Mouse (Mus musculus): Measurements from ENCODE around the gene Shc2. TPM values are rescaled to one million over a fixed set of nuclear protein-coding genes. Genes with fewer than 3 reads are reported as not detected.

Gene Shc2
- polyA plus RNA-seq, 1 experiment from 2014 or later, result 7.7 TPM

GRCm38 (mm10) chr10:79670071-79670888, 32.6 kb upstream of the Shc2 start:
- Histone ChIP-seq H3K36me3 (ENCODE audit: control insufficient read depth, insufficient read depth, low read length) (no peaks in the 10 kb centered on the region), H3K4me3 (ENCODE audit: low read depth, low read length) (peak overlapping the region; percentile 96), H3K9ac (replicated peaks; ENCODE audit: low read depth, low read length) (peak overlapping the region; percentile 81), H3K9me3 (ENCODE audit: control insufficient read depth, low read depth, low read length) (no peaks in the 10 kb centered on the region), H3K27ac (ENCODE audit: low read length) (peak overlapping the region; percentile 94; the same call in 1 of the 2 replicates), H3K4me2 (replicated peaks; ENCODE audit: low read depth, low read length) (peak overlapping the region; percentile 83), H3K27me3 (ENCODE audit: control insufficient read depth, insufficient read depth, low read length) (no peaks in the 10 kb centered on the region), H3K4me1 (ENCODE audit: control insufficient read depth, insufficient read depth, low read length) (peaks cover 7% of the 10 kb centered on the region)
- ATAC-seq (ENCODE audit: insufficient number of reproducible peaks, insufficient read depth, low FRiP score, low read depth), result no peak; the same call in 1 of the 2 replicates
- 34% methylated on average over 15 of the region's 15 CpGs for WGBS

GRCm38 (mm10) chr10:79669576-79670057, 31.9 kb upstream of the Shc2 start:
- peaks cover 7% of the 10 kb centered on the region for H3K4me1 ChIP-seq (ENCODE audit: control insufficient read depth, insufficient read depth, low read length)
- H3K4me2 ChIP-seq (replicated peaks; ENCODE audit: low read depth, low read length), result peak overlapping the region; percentile 83
- H3K9ac ChIP-seq (replicated peaks; ENCODE audit: low read depth, low read length), result peak overlapping the region; percentile 81
- peak; percentile 54; the same call in 1 of the 2 replicates for ATAC-seq (ENCODE audit: insufficient number of reproducible peaks, insufficient read depth, low FRiP score, low read depth)
- WGBS, result under 1% methylated on average over 47 of the region's 47 CpGs
- no peaks in the 10 kb centered on the region for H3K27me3 ChIP-seq (ENCODE audit: control insufficient read depth, insufficient read depth, low read length)
- H3K27ac ChIP-seq (ENCODE audit: low read length), result peak overlapping the region; percentile 94
- no peaks in the 10 kb centered on the region for H3K36me3 ChIP-seq (ENCODE audit: control insufficient read depth, insufficient read depth, low read length)
- peak overlapping the region; percentile 96 for H3K4me3 ChIP-seq (ENCODE audit: low read depth, low read length)
- no peaks in the 10 kb centered on the region for H3K9me3 ChIP-seq (ENCODE audit: control insufficient read depth, low read depth, low read length)

DNA sequence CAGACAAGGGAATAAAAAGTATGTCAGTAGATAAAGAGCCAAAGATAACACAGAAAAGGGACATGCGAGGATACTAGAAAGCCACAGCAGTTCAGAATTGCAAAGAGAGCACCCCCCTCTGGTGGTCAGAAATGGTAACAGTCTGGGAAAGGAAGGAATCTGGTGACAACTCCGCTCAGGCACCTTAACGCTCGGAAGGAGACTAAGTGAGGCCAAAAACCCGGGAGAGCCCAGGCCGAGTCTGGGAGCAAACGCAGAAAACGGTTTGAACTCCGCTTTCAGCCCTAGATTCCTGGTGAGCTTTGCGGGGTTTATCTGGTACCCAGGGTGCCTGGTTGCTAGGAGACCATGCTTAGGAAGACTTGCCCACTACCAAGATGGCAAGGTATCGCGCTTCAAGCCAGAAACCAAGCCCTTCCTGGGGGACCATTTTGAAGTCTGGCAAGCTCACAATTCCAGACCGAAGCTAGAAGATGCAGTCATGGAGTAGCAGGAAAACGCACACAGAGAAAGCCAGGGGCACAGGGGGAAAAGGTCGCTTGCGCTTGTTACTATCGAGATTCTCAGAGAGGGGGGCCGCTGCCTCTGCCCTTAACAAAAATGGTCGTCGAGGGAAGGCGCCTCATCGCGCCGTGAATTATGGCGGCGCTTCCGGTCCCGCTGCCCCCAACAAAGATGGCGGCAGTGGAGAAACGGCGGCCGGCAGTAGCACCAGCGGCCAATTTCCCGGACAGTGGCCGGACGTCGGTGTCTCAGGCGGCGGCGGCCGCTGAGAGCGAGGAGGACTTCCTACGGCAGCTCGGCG, 31.3 kb upstream of the Shc2 start, which contains the start of gene Tpgs1:
Tpgs1 (plus strand) TSS at position 599 of the 805 bp plus-strand sequence.
- Histone ChIP-seq H3K27ac (ENCODE audit: low read length) (peak within 1 kb of the TSS; percentile 94), H3K4me3 (ENCODE audit: low read depth, low read length) (peak within 1 kb of the TSS; percentile 96), H3K4me1 (ENCODE audit: control insufficient read depth, insufficient read depth, low read length) (peaks cover 7% of the 10 kb centered on the region), H3K4me2 (replicated peaks; ENCODE audit: low read depth, low read length) (peak within 1 kb of the TSS; percentile 83), H3K9ac (replicated peaks; ENCODE audit: low read depth, low read length) (peak within 1 kb of the TSS; percentile 81), H3K27me3 (ENCODE audit: control insufficient read depth, insufficient read depth, low read length) (no peaks in the 10 kb centered on the region), H3K36me3 (ENCODE audit: control insufficient read depth, insufficient read depth, low read length) (no peaks in the 10 kb centered on the region), H3K9me3 (ENCODE audit: control insufficient read depth, low read depth, low read length) (no peaks in the 10 kb centered on the region)
- ATAC-seq (ENCODE audit: insufficient number of reproducible peaks, insufficient read depth, low FRiP score, low read depth), result peak; percentile 66
- under 1% methylated on average over 45 of the region's 45 CpGs for WGBS

GRCm38 (mm10) chr10:79668076-79668475, 30.4 kb upstream of the Shc2 start:
- WGBS, result 85% methylated on average over 5 of the region's 5 CpGs
- no peak overlapping the region for H3K27ac ChIP-seq (ENCODE audit: low read length)
- no peaks in the 10 kb centered on the region for H3K9me3 ChIP-seq (ENCODE audit: control insufficient read depth, low read depth, low read length)
- H3K4me3 ChIP-seq (ENCODE audit: low read depth, low read length), result no peak overlapping the region
- no peaks in the 10 kb centered on the region for H3K27me3 ChIP-seq (ENCODE audit: control insufficient read depth, insufficient read depth, low read length)
- H3K9ac ChIP-seq (replicated peaks; ENCODE audit: low read depth, low read length), result no peak overlapping the region
- no peak for ATAC-seq (ENCODE audit: insufficient number of reproducible peaks, insufficient read depth, low FRiP score, low read depth)
- H3K36me3 ChIP-seq (ENCODE audit: control insufficient read depth, insufficient read depth, low read length), result no peaks in the 10 kb centered on the region
- no peak overlapping the region for H3K4me2 ChIP-seq (replicated peaks; ENCODE audit: low read depth, low read length)
- H3K4me1 ChIP-seq (ENCODE audit: control insufficient read depth, insufficient read depth, low read length), result peaks cover 7% of the 10 kb centered on the region

GRCm38 (mm10) chr10:79666493-79666892, 28.8 kb upstream of the Shc2 start:
- ATAC-seq (ENCODE audit: insufficient number of reproducible peaks, insufficient read depth, low FRiP score, low read depth), result no peak
- Histone ChIP-seq H3K4me1 (ENCODE audit: control insufficient read depth, insufficient read depth, low read length) (peaks cover 7% of the 10 kb centered on the region), H3K4me3 (ENCODE audit: low read depth, low read length) (no peak overlapping the region), H3K36me3 (ENCODE audit: control insufficient read depth, insufficient read depth, low read length) (no peaks in the 10 kb centered on the region), H3K4me2 (replicated peaks; ENCODE audit: low read depth, low read length) (no peak overlapping the region), H3K27ac (ENCODE audit: low read length) (no peak overlapping the region), H3K9me3 (ENCODE audit: control insufficient read depth, low read depth, low read length) (no peaks in the 10 kb centered on the region), H3K27me3 (ENCODE audit: control insufficient read depth, insufficient read depth, low read length) (no peaks in the 10 kb centered on the region), H3K9ac (replicated peaks; ENCODE audit: low read depth, low read length) (no peak overlapping the region)
- WGBS, result 65% methylated on average over 9 of the region's 9 CpGs

- no peak overlapping the region for H3K4me2 ChIP-seq (replicated peaks; ENCODE audit: low read depth, low read length)
- no peaks in the 10 kb centered on the region for H3K27me3 ChIP-seq (ENCODE audit: control insufficient read depth, insufficient read depth, low read length)
- no peak overlapping the region for H3K9ac ChIP-seq (replicated peaks; ENCODE audit: low read depth, low read length)
- no peak overlapping the region for H3K27ac ChIP-seq (ENCODE audit: low read length)
- no peak for ATAC-seq (ENCODE audit: insufficient number of reproducible peaks, insufficient read depth, low FRiP score, low read depth)
- H3K4me1 ChIP-seq (ENCODE audit: control insufficient read depth, insufficient read depth, low read length), result peaks cover under 1% of the 10 kb centered on the region; the same call in 1 of the 2 replicates
- 80% methylated on average over 8 of the region's 8 CpGs for WGBS
- peak overlapping the region; percentile 1; the same call in 1 of the 2 replicates for H3K4me3 ChIP-seq (ENCODE audit: low read depth, low read length)
- no peaks in the 10 kb centered on the region for H3K36me3 ChIP-seq (ENCODE audit: control insufficient read depth, insufficient read depth, low read length)
- no peaks in the 10 kb centered on the region for H3K9me3 ChIP-seq (ENCODE audit: control insufficient read depth, low read depth, low read length)
These were observed 27.3 kb upstream of the Shc2 start for GRCm38 (mm10) chr10:79665051-79665450.

GRCm38 (mm10) chr10:79664131-79664665, 26.5 kb upstream of the Shc2 start, which contains the start of gene Madcam1:
Gene Madcam1, plus strand, starts transcription at chr10:79664559.
- Histone ChIP-seq H3K27ac (ENCODE audit: low read length) (no peak within 1 kb of the TSS), H3K4me2 (replicated peaks; ENCODE audit: low read depth, low read length) (no peak within 1 kb of the TSS), H3K27me3 (ENCODE audit: control insufficient read depth, insufficient read depth, low read length) (no peaks in the 10 kb centered on the region), H3K36me3 (ENCODE audit: control insufficient read depth, insufficient read depth, low read length) (no peaks in the 10 kb centered on the region), H3K9me3 (ENCODE audit: control insufficient read depth, low read depth, low read length) (no peaks in the 10 kb centered on the region), H3K4me3 (ENCODE audit: low read depth, low read length) (peak within 1 kb of the TSS; percentile 1; the same call in 1 of the 2 replicates), H3K9ac (replicated peaks; ENCODE audit: low read depth, low read length) (no peak within 1 kb of the TSS), H3K4me1 (ENCODE audit: control insufficient read depth, insufficient read depth, low read length) (no peaks in the 10 kb centered on the region)
- WGBS, result 12% methylated on average over 13 of the region's 13 CpGs
- ATAC-seq (ENCODE audit: insufficient number of reproducible peaks, insufficient read depth, low FRiP score, low read depth), result peak; percentile 28; the same call in 1 of the 2 replicates

- WGBS, result 54% methylated on average over 3 of the region's 3 CpGs
- Histone ChIP-seq H3K36me3 (ENCODE audit: control insufficient read depth, insufficient read depth, low read length) (no peaks in the 10 kb centered on the region), H3K9ac (replicated peaks; ENCODE audit: low read depth, low read length) (no peak overlapping the region), H3K4me3 (ENCODE audit: low read depth, low read length) (no peak overlapping the region), H3K4me1 (ENCODE audit: control insufficient read depth, insufficient read depth, low read length) (no peaks in the 10 kb centered on the region), H3K4me2 (replicated peaks; ENCODE audit: low read depth, low read length) (no peak overlapping the region), H3K27ac (ENCODE audit: low read length) (no peak overlapping the region), H3K9me3 (ENCODE audit: control insufficient read depth, low read depth, low read length) (no peaks in the 10 kb centered on the region), H3K27me3 (ENCODE audit: control insufficient read depth, insufficient read depth, low read length) (no peaks in the 10 kb centered on the region)
- ATAC-seq (ENCODE audit: insufficient number of reproducible peaks, insufficient read depth, low FRiP score, low read depth), result no peak
These were observed 24.1 kb upstream of the Shc2 start for GRCm38 (mm10) chr10:79661861-79662260.

Data from stomach, embryonic 14.5 days (tissue).